10 mouse cellular contexts compared by ENCODE assay signal in the genomic region with DNA sequence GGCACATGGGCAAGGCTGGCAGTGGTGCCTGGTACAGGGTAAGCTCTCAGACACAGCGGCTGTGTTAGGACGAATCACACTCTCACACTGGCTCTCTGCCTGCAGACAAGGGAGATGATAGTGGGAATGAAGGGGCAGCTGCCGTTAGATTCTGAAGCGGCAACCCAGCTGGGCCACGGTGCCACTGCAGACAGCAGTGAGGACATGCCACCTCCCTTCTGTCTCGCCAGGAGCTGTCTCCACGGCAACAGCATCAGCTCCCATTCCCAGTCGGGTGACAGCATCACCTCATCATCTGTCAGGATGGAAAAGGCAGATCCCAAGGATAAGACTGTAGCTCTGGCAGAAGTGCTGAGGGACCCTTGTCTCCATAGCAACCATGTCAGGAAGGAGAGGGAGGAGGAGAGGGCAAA. TPM values are rescaled to one million over a fixed set of nuclear protein-coding genes. Genes with fewer than 3 reads are reported as not detected.
DNase-seq lines count a peak whose midpoint lies in the region; ATAC-seq and TF ChIP-seq lines count a peak whose summit lies in the region.
"Had no signal": no experiment of that assay in that cellular context is flagged by ENCODE, and none has a peak within 500 bp of the region (broad histone marks: within the 10 kb centered on the region; RNA-seq: fewer than 3 reads in every experiment).

No protein-coding gene starts in this region.

- no peak for DNase-seq in heart, postnatal 0 days (ENCODE audit: low spot score)
- DNase-seq in heart, postnatal 14 days = no peak
- peak; percentile 75 to 77 for DNase-seq in layer of hippocampus, postnatal 14 days (ENCODE audit: low spot score in 2 of 2)
- DNase-seq in adrenal gland, adult 8-10 months = no peak
- DNase-seq in thymus, postnatal 25 days = no peak
- DNase-seq in natural killer cell, adult 2 months (ENCODE audit: low spot score in 2 of 2) = no peak

- no peak overlapping the region for H3K4me2 ChIP-seq in heart, postnatal 0 days (ENCODE audit: low read depth, low read length)
- peak overlapping the region; percentile 28 for H3K4me2 ChIP-seq in forebrain, embryonic 13.5 days

- intact Hi-C loops in heart, postnatal 14 days (cut with DNase I) = no loop called here

- no peak for TF ChIP-seq EP300 in heart, postnatal 0 days (IDR thresholded peaks at IDR 0.05; ENCODE audit: low read depth)

- TF ChIP-seq CTCF in heart, postnatal 0 days (IDR thresholded peaks at IDR 0.05; ENCODE audit: low read depth) = no peak
- TF ChIP-seq CTCF in olfactory bulb, adult 2 months (IDR thresholded peaks at IDR 0.05; ENCODE audit: insufficient read depth, low read depth, low read length) = no peak

- H3K27ac ChIP-seq in heart, postnatal 0 days (ENCODE audit: low read depth) = peak overlapping the region; percentile 22
- peak overlapping the region; percentile 87 for H3K27ac ChIP-seq in forebrain, embryonic 13.5 days
- peak overlapping the region; percentile 88 for H3K27ac ChIP-seq in olfactory bulb, adult 2 months (ENCODE audit: insufficient read depth, low read depth, low read length)

- peaks cover 8% of the 10 kb centered on the region for H3K4me1 ChIP-seq in heart, postnatal 0 days (ENCODE audit: control insufficient read depth, insufficient read depth)
- H3K4me1 ChIP-seq in forebrain, embryonic 13.5 days = peaks cover 46% of the 10 kb centered on the region
- peaks cover 57% of the 10 kb centered on the region for H3K4me1 ChIP-seq in olfactory bulb, adult 2 months (ENCODE audit: control insufficient read depth, insufficient read depth, low read length)

- H3K36me3 ChIP-seq in heart, postnatal 0 days (replicated peaks; ENCODE audit: control insufficient read depth, insufficient read depth, low read length) = peaks cover 49% of the 10 kb centered on the region
- peaks cover 72% of the 10 kb centered on the region for H3K36me3 ChIP-seq in forebrain, embryonic 13.5 days (ENCODE audit: poor library complexity, severe bottlenecking)

- no peak for TF ChIP-seq POLR2A in olfactory bulb, adult 2 months (IDR thresholded peaks at IDR 0.05; ENCODE audit: insufficient read depth, low read depth, low read length)

- H3K4me3 ChIP-seq in heart, postnatal 0 days (ENCODE audit: low read depth, low read length) = no peak overlapping the region
- no peak overlapping the region for H3K4me3 ChIP-seq in forebrain, embryonic 13.5 days
- H3K4me3 ChIP-seq in olfactory bulb, adult 2 months (ENCODE audit: insufficient read depth, low read depth, low read length) = no peak overlapping the region

- H3K27me3 ChIP-seq in heart, postnatal 0 days (ENCODE audit: control insufficient read depth, insufficient read depth, low read length) = no peaks in the 10 kb centered on the region
- no peaks in the 10 kb centered on the region for H3K27me3 ChIP-seq in forebrain, embryonic 13.5 days

- 38% methylated on average over 8 of the region's 8 CpGs for WGBS in heart, postnatal 0 days
- 33% methylated on average over 8 of the region's 8 CpGs for WGBS in forebrain, embryonic 13.5 days
- WGBS in olfactory bulb, adult 2 months = 5% methylated on average over 8 of the region's 8 CpGs

- H3K9ac ChIP-seq in heart, postnatal 0 days (replicated peaks; ENCODE audit: low read depth, low read length) = no peak overlapping the region
- 0 out of 2 replicates have a peak overlapping the region, but pooled peaks have one; percentile 38 for H3K9ac ChIP-seq in forebrain, embryonic 13.5 days

- H3K9me3 ChIP-seq in heart, postnatal 0 days (replicated peaks; ENCODE audit: control insufficient read depth, low read length) = no peaks in the 10 kb centered on the region
- no peaks in the 10 kb centered on the region for H3K9me3 ChIP-seq in forebrain, embryonic 13.5 days (replicated peaks)

- ATAC-seq in heart, postnatal 0 days (ENCODE audit: insufficient read depth, low read depth) = no peak
- peak; percentile 93 for ATAC-seq in forebrain, embryonic 13.5 days

RNA-seq across cellular contexts. Expression of gene Soga1, which starts 29.2 kb away (rescaled TPM):
- 21.0 and 48.5 TPM in 2 replicates for total RNA-seq in heart, postnatal 0 days (2014; rRNA removed; ENCODE audit: low replicate concordance)
- 1.0 and 1.1 TPM in 2 replicates for polyA plus RNA-seq in heart, postnatal 0 days (2015; fragmentation: Nextera tagmentation; extraction: Ambion mirVana)
- total RNA-seq in heart, postnatal 14 days (2021) = 10 to 100 TPM; 22.8 to 23.8 TPM
- 4.8 and 5.1 TPM in 2 replicates for polyA plus RNA-seq in forebrain, embryonic 13.5 days (2015; fragmentation: Nextera tagmentation; extraction: Ambion mirVana)
- total RNA-seq in layer of hippocampus, postnatal 14 days (2021) = 10 to 100 TPM; 63.0 to 66.5 TPM
- polyA plus RNA-seq in olfactory bulb, adult 2 months (2012; ENCODE audit: insufficient read depth, insufficient read length, low replicate concordance, missing spikeins) = not detected in 2 replicates
- total RNA-seq in adrenal gland, adult 8-10 months (2022) = 10 to 100 TPM; 38.6 to 50.0 (median 46.5) TPM

RNA-seq across cellular contexts. Expression of gene Tldc2, which starts 37.0 kb away (rescaled TPM):
- total RNA-seq in heart, postnatal 0 days (2014; rRNA removed; ENCODE audit: low replicate concordance) = not detected in 2 replicates
- polyA plus RNA-seq in heart, postnatal 0 days (2015; fragmentation: Nextera tagmentation; extraction: Ambion mirVana) = not detected in 2 replicates
- total RNA-seq in heart, postnatal 14 days (2021) = not detected
- polyA plus RNA-seq in forebrain, embryonic 13.5 days (2015; fragmentation: Nextera tagmentation; extraction: Ambion mirVana) = not detected in 2 replicates
- not detected for total RNA-seq in layer of hippocampus, postnatal 14 days (2021)
- not detected in 2 replicates for polyA plus RNA-seq in olfactory bulb, adult 2 months (2012; ENCODE audit: insufficient read depth, insufficient read length, low replicate concordance, missing spikeins)
- total RNA-seq in adrenal gland, adult 8-10 months (2022) = not detected
- total RNA-seq: heart, adult 8-10 months had no signal
- polyA plus RNA-seq: limb, embryonic 11.5 days had no signal

RNA-seq across cellular contexts. Expression of gene Dsn1, which starts 42.9 kb away (rescaled TPM):
- 28.2 and 47.4 TPM in 2 replicates for total RNA-seq in heart, postnatal 0 days (2014; rRNA removed; ENCODE audit: low replicate concordance)
- 13.8 TPM in 2 replicates for polyA plus RNA-seq in heart, postnatal 0 days (2015; fragmentation: Nextera tagmentation; extraction: Ambion mirVana)
- total RNA-seq in heart, postnatal 14 days (2021) = 1 to 10 TPM; 3.9 to 4.1 TPM
- 38.8 TPM in 2 replicates for polyA plus RNA-seq in forebrain, embryonic 13.5 days (2015; fragmentation: Nextera tagmentation; extraction: Ambion mirVana)
- 1 to 10 TPM; 4.0 to 5.4 TPM for total RNA-seq in layer of hippocampus, postnatal 14 days (2021)
- polyA plus RNA-seq in olfactory bulb, adult 2 months (2012; ENCODE audit: insufficient read depth, insufficient read length, low replicate concordance, missing spikeins) = not detected in 2 replicates
- total RNA-seq in adrenal gland, adult 8-10 months (2022) = 1 to 10 TPM; 4.8 to 7.7 (median 6.4) TPM

RNA-seq across cellular contexts. Expression of gene Ndrg3, which starts 58.0 kb away (rescaled TPM):
- 21.9 and 27.2 TPM in 2 replicates for total RNA-seq in heart, postnatal 0 days (2014; rRNA removed; ENCODE audit: low replicate concordance)
- polyA plus RNA-seq in heart, postnatal 0 days (2015; fragmentation: Nextera tagmentation; extraction: Ambion mirVana) = 16.2 and 17.1 TPM in 2 replicates
- 10 to 100 TPM; 23.3 to 24.5 TPM for total RNA-seq in heart, postnatal 14 days (2021)
- polyA plus RNA-seq in forebrain, embryonic 13.5 days (2015; fragmentation: Nextera tagmentation; extraction: Ambion mirVana) = 68.1 and 72.4 TPM in 2 replicates
- total RNA-seq in layer of hippocampus, postnatal 14 days (2021) = 100 to 1,000 TPM; 457 to 474 TPM
- polyA plus RNA-seq in olfactory bulb, adult 2 months (2012; ENCODE audit: insufficient read depth, insufficient read length, low replicate concordance, missing spikeins) = 187 and 436 TPM in 2 replicates
- 10 to 100 TPM; 54.3 to 81.0 (median 75.3) TPM for total RNA-seq in adrenal gland, adult 8-10 months (2022)

Comparison
In these comparisons a context has a peak if more than half of its experiments do, and no peak if none do; other contexts are left out.
1. DNase-seq: peak in layer of hippocampus, postnatal 14 days (2 of 2); none in heart, postnatal 0 days (single experiment), heart, postnatal 14 days (0 of 2), adrenal gland, adult 8-10 months (single experiment), thymus, postnatal 25 days (single experiment) and natural killer cell, adult 2 months (0 of 2).
2. H3K27ac ChIP-seq: peak in every context shown above with its lines; median percentile 88 in olfactory bulb, adult 2 months; 87 in forebrain, embryonic 13.5 days; 22 in heart, postnatal 0 days.